Mouse (Mus musculus) olfactory bulb, adult 2 months (tissue): ENCODE measurements around the gene Rsf1. TPM values are rescaled to one million over a fixed set of nuclear protein-coding genes. Genes with fewer than 3 reads are reported as not detected.
A peak's percentile ranks its signal among the peaks of the same experiment; 100 is the strongest.

ENCODE experiments used
- H3K27ac ChIP-seq: fragments of 200-500 bp; 2 replicates; pipeline ENCODE4 v1.5.1; 2012; ENCODE audit warnings: low read depth, low read length; ENCODE audit not compliant: insufficient read depth
- H3K4me1 ChIP-seq: fragments of 200-500 bp; 2 replicates; pipeline ENCODE4 v1.6.1; 2012; ENCODE audit warnings: low read length; ENCODE audit not compliant: control insufficient read depth, insufficient read depth
- H3K4me3 ChIP-seq: fragments of 200-500 bp; 2 replicates; pipeline ENCODE4 v1.5.1; 2012; ENCODE audit warnings: mild to moderate bottlenecking, low read depth, low read length, moderate library complexity; ENCODE audit not compliant: insufficient read depth
- CTCF ChIP-seq: fragments of 200-500 bp; IDR thresholded peaks from 2 replicates; pipeline ENCODE4 v1.5.1; 2012; ENCODE audit warnings: low read depth, mild to moderate bottlenecking, low read length, moderate library complexity; ENCODE audit not compliant: insufficient read depth
- POLR2A ChIP-seq: fragments of 200-500 bp; IDR thresholded peaks from 2 replicates; pipeline ENCODE4 v1.6.1; 2012; ENCODE audit warnings: mild to moderate bottlenecking, low read depth, low read length, moderate library complexity; ENCODE audit not compliant: insufficient read depth
- WGBS: fragments of 180-500 bp; shearing (Covaris S2); methylation state at CpG from one replicate; pipeline ENCODE4 v1.1.7; 2018; 5-methylcytosine and 5-hydroxymethylcytosine counted together
- polyA plus RNA-seq: library from polyadenylated mRNA; stranded (reverse); fragments of >200 nt; gene quantifications from 2 replicates; pipeline ENCODE4 v1.2.4, GENCODE M21; 2012; ENCODE audit warnings: low replicate concordance; ENCODE audit not compliant: missing spikeins, insufficient read depth, insufficient read length

The Rsf1 gene
- polyA plus RNA-seq, 1 experiment = 122 TPM

DNA sequence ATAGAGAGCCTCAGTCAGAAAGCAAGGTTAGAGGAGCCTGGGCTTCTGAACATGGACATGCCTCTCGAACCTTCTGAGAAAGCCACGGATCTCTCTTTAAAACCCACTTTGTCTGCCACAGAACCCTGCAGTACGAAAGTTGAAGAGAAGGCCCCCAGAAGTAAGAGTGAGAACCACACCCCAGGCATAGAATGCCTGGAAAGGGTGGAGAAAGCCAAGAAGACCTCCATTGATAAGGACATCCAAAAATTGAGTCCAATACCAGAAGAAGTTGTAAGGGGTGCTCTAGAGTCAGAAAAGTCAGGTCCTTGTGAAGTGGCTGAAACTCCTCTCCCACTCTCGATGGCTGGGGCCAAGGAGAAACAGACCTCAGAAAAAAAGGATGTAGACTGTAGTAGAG is 81.9 kb downstream of the Rsf1 start:
- no peak overlapping the region for H3K27ac ChIP-seq
- WGBS = 86% methylated on average over 4 of the region's 4 CpGs
- H3K4me1 ChIP-seq = no peaks in the 10 kb centered on the region
- no peak overlapping the region for H3K4me3 ChIP-seq
- TF ChIP-seq POLR2A = no peak
- no peak for TF ChIP-seq CTCF

DNA sequence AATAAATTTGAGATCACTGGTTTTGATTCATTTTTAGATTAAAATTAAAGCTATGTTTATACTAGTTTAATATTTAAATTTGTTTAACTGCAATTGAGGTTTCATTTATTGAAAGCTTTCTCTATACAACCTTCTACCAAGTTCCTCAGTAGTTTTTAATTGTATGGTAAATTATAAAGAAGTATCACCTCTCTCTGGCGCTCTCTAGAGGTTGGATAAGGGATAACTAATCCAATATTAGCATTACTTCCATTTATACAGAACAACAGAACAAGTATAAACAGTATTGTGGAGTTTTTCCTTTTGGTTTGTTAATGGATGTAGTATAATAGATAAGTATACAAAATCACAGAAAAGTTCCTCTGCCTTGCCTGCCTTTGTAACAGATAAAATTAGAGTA is 99.5 kb downstream of the Rsf1 start:
- 7% methylated on average over 1 of the region's 1 CpGs for WGBS
- H3K4me1 ChIP-seq = no peaks in the 10 kb centered on the region
- no peak overlapping the region for H3K27ac ChIP-seq
- no peak for TF ChIP-seq CTCF
- no peak for TF ChIP-seq POLR2A
- no peak overlapping the region for H3K4me3 ChIP-seq

GRCm38 (mm10) chr7:97687831-97688230 is 108.1 kb downstream of the Rsf1 start:
- WGBS = 74% methylated on average over 2 of the region's 2 CpGs
- H3K4me1 ChIP-seq = no peaks in the 10 kb centered on the region

GRCm38 (mm10) chr7:97695441-97695840 is 115.8 kb downstream of the Rsf1 start:
- 100% methylated on average over 1 of the region's 1 CpGs for WGBS
- Histone ChIP-seq H3K4me1 (peaks cover 4% of the 10 kb centered on the region), H3K4me3 (no peak overlapping the region), H3K27ac (no peak overlapping the region)
- no peak for TF ChIP-seq POLR2A
- TF ChIP-seq CTCF = no peak

More at GRCm38 (mm10) chr7:97687831-97688230, 108.1 kb downstream of the Rsf1 start:
- TF ChIP-seq POLR2A (no peak), CTCF (no peak)
- Histone ChIP-seq H3K4me3 (no peak overlapping the region), H3K27ac (no peak overlapping the region)

- Histone ChIP-seq H3K4me1 (peaks cover 4% of the 10 kb centered on the region), H3K4me3 (peak overlapping the region; percentile 95), H3K27ac (peak overlapping the region; percentile 88)
- TF ChIP-seq POLR2A (no peak), CTCF (no peak)
- 33% methylated on average over 19 of the region's 19 CpGs for WGBS
Measured at GRCm38 (mm10) chr7:97696133-97696505, 116.4 kb downstream of the Rsf1 start.

- H3K4me3 ChIP-seq = peak within 1 kb of the TSS; percentile 95
- under 1% methylated on average over 63 of the region's 63 CpGs for WGBS
- H3K4me1 ChIP-seq = peaks cover 4% of the 10 kb centered on the region
- TF ChIP-seq CTCF (no peak), POLR2A (peak; percentile 57; the same call in 1 of the 2 replicates)
- peak within 1 kb of the TSS; percentile 88 for H3K27ac ChIP-seq
Measured at GRCm38 (mm10) chr7:97696506-97697254, 117.0 kb downstream of the Rsf1 start, which contains the start of gene Clns1a. TSS of gene Clns1a (plus strand) at chr7:97696634.

- Histone ChIP-seq H3K4me1 (peaks cover 4% of the 10 kb centered on the region), H3K4me3 (no peak overlapping the region), H3K27ac (no peak overlapping the region)
- TF ChIP-seq CTCF (no peak), POLR2A (no peak)
- 92% methylated on average over 4 of the region's 4 CpGs for WGBS
Measured at GRCm38 (mm10) chr7:97700173-97700572, 120.5 kb downstream of the Rsf1 start.

DNA sequence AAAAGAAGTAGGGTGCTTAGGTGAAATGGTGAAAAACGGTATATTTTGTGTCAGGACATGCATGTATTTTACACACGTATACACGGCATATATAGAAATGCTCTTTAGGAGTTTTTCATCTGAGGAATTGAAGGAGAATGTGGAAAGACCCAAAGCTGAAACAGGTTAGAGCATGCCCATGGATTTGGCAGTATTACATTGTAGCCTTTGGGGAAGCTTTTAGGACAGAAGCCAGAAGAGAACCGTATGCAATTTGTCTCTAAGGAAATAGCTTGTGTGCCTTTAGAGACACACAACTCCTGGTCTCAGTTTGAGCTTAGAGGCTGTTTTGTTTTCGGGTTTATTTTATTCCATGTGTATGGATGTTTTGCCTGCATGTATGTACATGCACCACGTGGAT is 121.4 kb downstream of the Rsf1 start:
- WGBS = 78% methylated on average over 6 of the region's 6 CpGs
- Histone ChIP-seq H3K4me1 (peaks cover 2% of the 10 kb centered on the region), H3K27ac (no peak overlapping the region), H3K4me3 (no peak overlapping the region)
- TF ChIP-seq CTCF = no peak
- no peak for TF ChIP-seq POLR2A

DNA sequence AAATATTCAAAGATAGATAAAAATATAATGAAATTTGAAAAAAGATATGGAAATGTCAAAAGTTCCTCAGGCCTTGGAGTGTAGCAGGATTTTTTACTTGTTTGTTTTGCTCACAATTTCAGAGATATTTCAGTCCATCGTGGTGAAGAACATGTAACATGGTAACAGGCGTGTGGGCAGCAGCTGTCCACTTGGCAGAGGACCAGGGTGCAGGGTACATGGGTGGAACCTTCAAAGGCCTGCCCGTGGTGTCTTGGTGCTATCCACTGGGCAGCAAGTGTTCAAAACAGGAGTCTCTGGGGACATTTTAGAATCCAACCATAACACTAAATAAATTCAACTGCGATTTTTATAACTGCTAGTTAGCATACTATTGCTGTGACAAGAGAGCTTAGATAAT is 127.4 kb downstream of the Rsf1 start:
- TF ChIP-seq CTCF = no peak
- TF ChIP-seq POLR2A = no peak

More for the DNA sequence above, 127.4 kb downstream of the Rsf1 start:
- peaks cover 8% of the 10 kb centered on the region; the same call in 1 of the 2 replicates for H3K4me1 ChIP-seq
- H3K27ac ChIP-seq = no peak overlapping the region
- 51% methylated on average over 4 of the region's 4 CpGs for WGBS
- H3K4me3 ChIP-seq = no peak overlapping the region
